Mouse (Mus musculus): ENCODE results near the gene Tmem245. TPM values are rescaled to one million over a fixed set of nuclear protein-coding genes. Genes with fewer than 3 reads are reported as not detected.

Tmem245 gene
- total RNA-seq, 2 experiments from 2014 or later = 37.7 to 45.7 TPM

DNA sequence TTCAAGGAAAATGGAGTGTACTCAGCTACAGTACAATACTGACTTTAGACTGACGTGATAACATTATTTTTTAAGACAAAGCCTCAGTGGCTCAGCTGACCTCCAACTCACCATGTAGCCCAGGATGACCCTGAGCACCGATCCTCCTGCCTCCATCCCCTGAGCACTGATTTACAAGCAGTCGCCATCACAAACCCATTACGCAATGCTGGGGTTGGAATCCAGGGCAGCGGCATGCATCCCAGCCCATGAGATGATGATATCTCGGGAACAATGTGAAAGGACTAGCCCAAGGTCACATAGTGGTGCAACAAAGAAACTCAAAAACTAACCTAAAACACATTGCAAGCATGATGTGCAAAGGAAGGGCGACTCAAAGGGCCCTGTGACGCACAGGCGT lies 123.0 kb downstream of the Tmem245 start:
- no peak for DNase-seq (ENCODE audit: low spot score in 2 of 2)

- no peak for DNase-seq (ENCODE audit: low spot score in 2 of 2)
These were observed 127.2 kb downstream of the Tmem245 start for GRCm38 (mm10) chr4:56820017-56820550.

Small RNA genes lying within 50 kb of the gene (microRNA-seq; reads per million reads assigned to microRNA genes)
- 15.2 to 17.2 reads per million in 2 experiments for gene Mir32

Other genes with a start within 250 kb of the Tmem245 start
- not detected for gene Gm26657, start 207.4 kb downstream of the Tmem245 start, total RNA-seq (2021)
- gene Actl7b, start 206.0 kb downstream of the Tmem245 start, total RNA-seq (2021) = under 1 TPM in 1 of 2 experiments, not detected in 1; 0.40 TPM
- not detected for gene Actl7a, start 204.0 kb downstream of the Tmem245 start, total RNA-seq (2021)
- 10 to 100 TPM; 62.6 to 66.6 TPM for gene Elp1, start 145.1 kb downstream of the Tmem245 start, total RNA-seq (2021)
- gene Fam206a, start 145.1 kb downstream of the Tmem245 start, total RNA-seq (2021) = 10 to 100 TPM; 17.0 to 17.4 TPM
- gene Ctnnal1, start 82.2 kb downstream of the Tmem245 start, total RNA-seq (2021) = 10 to 100 TPM; 17.9 to 18.1 TPM
- 100 to 1,000 TPM; 209 to 220 TPM for gene Frrs1l, start 43.0 kb upstream of the Tmem245 start, total RNA-seq (2021)
- gene Epb41l4b, start 196.0 kb upstream of the Tmem245 start, total RNA-seq (2021) = 10 to 100 TPM; 38.0 to 39.5 TPM

Data from left cerebral cortex, adult 18-20 months (tissue).